Mouse (Mus musculus): ENCODE results near the gene Clrn2. TPM values are rescaled to one million over a fixed set of nuclear protein-coding genes. Genes with fewer than 3 reads are reported as not detected.
A peak's percentile ranks its signal among the peaks of the same experiment; 100 is the strongest.

The Clrn2 gene
- total RNA-seq, 2 experiments from 2014 or later: 0.61 to 1.0 TPM

DNA sequence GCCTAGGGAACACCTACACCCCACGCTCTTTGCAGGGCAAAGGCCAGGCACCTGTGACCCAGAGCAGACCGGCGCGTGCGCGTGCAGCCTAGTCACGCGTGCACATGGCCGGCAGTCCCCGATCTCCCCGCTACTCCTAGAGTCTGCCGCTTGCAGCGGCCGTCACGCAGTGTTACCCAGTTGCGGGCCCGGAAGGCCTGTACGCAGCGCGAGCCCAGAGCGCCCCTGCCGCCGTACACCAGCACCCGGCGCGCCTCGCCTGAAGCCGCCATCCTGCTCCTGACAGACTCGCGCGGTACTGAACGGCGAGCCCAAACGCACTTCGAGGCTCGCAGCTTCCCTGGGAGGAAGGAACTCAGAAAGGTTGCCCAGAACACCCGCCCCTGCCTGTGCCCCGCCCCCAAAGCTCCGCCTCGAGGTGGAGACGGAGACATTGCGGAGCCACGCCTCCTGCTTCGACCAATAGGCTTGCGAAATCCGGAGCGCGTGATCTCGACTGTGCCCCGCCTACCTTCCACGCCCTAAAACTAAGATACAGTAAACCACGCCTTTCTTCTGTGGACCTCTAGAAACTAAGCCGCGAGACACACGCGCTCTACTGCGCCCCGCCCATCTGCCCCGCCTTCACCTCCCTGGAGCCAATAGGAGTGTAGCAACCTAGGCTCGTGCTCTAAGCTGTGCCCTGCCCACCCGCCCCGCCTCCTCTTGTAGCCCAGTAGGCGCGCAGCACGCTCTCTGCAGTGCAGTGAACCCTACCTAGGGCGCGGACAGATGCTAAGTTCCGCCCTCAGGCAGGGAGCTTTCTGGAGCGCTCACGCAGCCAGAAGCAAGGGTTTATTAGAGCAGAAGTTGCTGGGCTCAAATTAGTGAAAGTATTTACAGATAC lies 3.5 kb upstream of the Clrn2 start, which contains the start of gene Qdpr:
Gene Qdpr (minus strand): TSS at position 406 of the 886 bp plus-strand sequence.
- peak; percentile 91 to 97 for DNase-seq (ENCODE audit: low spot score in 2 of 2)

GRCm38 (mm10) chr5:45454456-45454855 lies 905 bp downstream of the Clrn2 start:
- DNase-seq (ENCODE audit: low spot score in 2 of 2): no peak

GRCm38 (mm10) chr5:45472880-45473450 lies 19.4 kb downstream of the Clrn2 start:
- peak in 1 of 2 experiments; percentile 67 for DNase-seq (ENCODE audit: low spot score in 2 of 2)

DNA sequence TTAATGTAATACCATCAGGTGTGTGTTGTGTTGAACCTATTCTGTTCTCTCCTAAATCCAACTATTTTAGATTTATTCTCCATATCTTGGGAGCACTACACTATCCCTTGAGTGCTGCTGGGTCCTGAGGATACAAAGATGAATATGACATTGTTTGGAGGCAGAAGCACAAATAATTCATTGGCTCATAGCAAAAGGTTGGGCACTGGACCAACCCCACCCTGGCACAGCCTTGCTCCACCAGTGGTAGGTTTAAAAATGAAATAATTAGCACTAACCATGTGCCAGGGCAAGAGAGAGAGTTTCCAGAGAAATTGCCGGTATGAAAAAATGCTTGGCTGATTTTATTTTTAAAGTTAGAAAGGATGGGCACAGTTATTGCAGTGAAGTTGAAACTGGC lies 20.0 kb downstream of the Clrn2 start:
- DNase-seq (ENCODE audit: low spot score in 2 of 2): no peak

DNA sequence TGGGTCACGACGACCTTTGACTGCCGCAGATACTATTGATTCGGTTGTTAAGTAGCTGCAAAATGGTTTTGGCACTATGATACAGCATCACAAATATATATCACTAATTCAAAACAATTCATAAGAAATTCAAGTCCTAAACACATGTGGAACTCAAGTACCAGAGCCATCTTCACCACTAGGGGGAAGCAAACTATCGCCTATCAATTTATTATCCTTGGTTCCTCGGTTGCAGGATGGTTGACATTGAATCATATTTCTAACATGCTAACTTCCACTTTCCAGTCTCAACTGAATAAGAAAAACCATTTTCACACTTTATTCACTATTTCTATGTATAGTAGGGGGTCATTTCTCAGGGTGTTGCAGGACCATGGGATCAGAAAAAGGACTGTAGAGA lies 20.7 kb downstream of the Clrn2 start:
- peak; percentile 39 to 87 for DNase-seq (ENCODE audit: low spot score in 2 of 2)

- no peak for DNase-seq (ENCODE audit: low spot score in 2 of 2)
These were observed 21.2 kb downstream of the Clrn2 start for GRCm38 (mm10) chr5:45474758-45475157.

DNA sequence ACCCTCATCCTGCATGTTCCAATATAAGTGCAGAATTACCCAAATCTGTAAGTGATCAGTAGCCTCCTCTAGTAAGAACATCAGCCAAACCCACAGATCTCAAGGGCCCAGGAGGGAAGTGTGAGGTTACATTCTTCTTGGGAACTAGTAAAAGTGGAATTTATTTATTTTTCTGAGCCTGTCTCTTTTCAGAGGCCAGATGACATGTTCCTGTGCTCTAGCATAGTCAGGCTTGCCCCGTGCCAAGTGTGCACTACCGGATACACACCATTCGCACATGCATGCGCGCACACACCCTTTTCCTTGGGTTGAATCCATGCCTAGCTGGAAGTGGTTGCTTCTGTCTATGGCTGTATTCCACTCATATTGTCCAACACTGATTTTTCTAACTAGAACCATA lies 22.2 kb downstream of the Clrn2 start:
- no peak for DNase-seq (ENCODE audit: low spot score in 2 of 2)

DNA sequence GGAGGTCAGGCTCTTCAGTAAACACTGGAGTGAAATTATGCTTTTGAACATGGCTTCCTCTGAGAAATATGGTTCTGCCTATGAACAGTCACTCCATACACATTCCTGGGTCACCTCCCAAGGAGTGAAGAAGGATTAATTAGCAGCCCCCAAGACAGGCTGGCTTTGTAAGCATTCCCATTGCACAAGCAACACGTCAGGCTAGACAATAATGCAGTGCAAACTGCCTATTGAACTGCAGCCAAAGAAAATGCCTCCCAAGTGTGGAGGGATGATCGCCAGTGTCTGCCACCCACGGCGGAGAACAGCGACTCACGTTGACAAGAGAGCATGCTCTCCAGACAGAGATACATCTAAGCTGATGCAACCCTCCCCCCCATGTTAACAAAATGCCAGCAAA lies 22.7 kb downstream of the Clrn2 start:
- peak in 1 of 2 experiments; percentile 61 for DNase-seq (ENCODE audit: low spot score in 2 of 2)

DNA sequence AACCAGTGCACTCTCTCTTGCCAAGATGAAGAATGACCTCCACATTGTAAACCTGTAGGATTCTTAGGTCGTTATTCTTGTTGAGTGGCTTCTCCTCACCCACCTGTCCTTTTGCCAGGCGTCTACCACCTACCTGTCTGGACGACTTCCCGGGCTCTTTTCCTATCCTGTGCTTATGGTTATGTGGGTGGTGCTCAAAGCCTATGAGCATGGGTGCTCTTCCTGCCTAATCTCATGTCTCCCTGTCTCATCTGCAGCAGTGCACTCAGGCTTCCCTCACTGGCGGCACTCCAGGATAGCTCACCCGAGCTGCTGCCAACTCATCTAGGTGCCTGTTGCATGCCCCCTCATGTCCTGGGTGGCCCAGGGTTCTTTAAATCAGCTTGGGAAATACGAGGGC lies 24.1 kb downstream of the Clrn2 start:
- DNase-seq (ENCODE audit: low spot score in 2 of 2): no peak

- no peak for DNase-seq (ENCODE audit: low spot score in 2 of 2)
These were observed 26.5 kb downstream of the Clrn2 start for GRCm38 (mm10) chr5:45480066-45480465.

DNA sequence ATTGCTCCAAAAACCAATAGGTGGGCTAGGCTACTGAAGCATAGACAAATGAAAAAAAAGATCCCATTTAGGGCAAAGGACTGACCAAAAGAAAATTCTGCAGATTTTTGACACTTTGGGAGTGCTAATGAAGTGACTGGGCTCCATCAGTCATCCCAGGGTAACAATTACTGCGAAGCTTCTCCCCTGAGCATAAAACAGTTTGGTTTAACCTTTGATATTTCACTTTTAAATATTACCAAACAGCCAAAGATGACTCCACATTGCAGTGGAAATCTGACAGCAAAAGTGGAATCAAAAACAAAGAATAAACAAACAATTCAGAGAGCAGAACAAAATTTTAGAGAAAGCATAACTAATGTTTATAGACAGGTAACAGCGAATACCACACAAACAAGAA lies 27.6 kb downstream of the Clrn2 start:
- DNase-seq (ENCODE audit: low spot score in 2 of 2): no peak

- DNase-seq (ENCODE audit: low spot score in 2 of 2): no peak
These were observed 29.1 kb downstream of the Clrn2 start for GRCm38 (mm10) chr5:45482607-45483006.

GRCm38 (mm10) chr5:45483654-45484053 lies 30.1 kb downstream of the Clrn2 start:
- no peak for DNase-seq (ENCODE audit: low spot score in 2 of 2)

DNA sequence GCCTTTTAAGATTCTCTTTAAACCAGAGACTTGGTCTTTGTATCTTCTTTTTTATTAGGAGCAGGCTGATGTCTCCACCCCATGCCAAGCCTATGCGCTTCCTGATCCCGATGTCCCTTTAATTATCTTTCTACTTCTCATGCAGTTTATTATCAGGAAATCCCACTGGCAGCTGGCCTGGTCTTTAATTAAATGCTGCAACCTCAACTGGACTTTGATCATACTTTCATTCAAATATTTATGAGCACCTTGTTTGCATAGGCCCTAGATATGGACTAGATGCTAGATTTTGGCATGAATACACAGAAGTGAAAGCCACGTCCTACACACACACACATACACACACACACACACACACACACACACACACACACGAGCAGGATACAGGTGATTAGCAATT lies 38.2 kb downstream of the Clrn2 start:
- no peak for DNase-seq (ENCODE audit: low spot score in 2 of 2)

GRCm38 (mm10) chr5:45493191-45494092 lies 39.9 kb downstream of the Clrn2 start, which contains the start of gene Lap3:
Gene Lap3 (plus strand): TSS chr5:45493374.
- peak; percentile 96 to 98 for DNase-seq (ENCODE audit: low spot score in 2 of 2)

DNA sequence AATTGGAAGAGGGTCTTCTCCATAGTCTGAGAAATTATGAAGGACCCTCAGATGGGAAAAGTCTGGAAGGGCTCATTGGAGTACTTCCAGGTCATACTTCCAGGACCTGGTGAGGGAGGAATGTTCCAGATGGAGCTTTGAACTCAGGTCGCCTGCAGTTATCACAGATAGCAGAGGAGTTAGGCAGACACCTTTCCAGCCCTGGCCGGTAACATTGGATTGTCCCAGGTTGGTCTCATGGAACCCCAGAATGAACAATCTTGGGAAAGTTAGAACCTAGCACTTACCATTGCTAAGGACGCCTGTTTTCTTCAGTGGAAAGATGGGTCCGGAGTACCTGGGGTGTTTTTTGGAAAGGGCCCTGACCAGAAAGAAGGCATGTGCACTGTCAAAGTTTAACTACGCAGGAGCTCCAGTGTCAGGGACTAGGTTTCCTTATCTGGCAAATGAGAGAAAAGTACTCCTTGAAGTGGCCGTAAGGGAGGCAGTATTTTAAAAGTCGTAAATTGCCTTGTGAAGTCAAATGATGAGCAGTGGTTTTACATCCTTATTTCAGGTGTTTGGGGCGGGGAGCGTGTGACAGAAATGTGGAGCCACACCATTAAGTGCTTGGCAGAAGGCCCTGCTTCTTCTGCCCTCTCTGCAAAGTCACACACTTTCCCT lies 40.7 kb downstream of the Clrn2 start:
- DNase-seq (ENCODE audit: low spot score in 2 of 2): no peak

DNA sequence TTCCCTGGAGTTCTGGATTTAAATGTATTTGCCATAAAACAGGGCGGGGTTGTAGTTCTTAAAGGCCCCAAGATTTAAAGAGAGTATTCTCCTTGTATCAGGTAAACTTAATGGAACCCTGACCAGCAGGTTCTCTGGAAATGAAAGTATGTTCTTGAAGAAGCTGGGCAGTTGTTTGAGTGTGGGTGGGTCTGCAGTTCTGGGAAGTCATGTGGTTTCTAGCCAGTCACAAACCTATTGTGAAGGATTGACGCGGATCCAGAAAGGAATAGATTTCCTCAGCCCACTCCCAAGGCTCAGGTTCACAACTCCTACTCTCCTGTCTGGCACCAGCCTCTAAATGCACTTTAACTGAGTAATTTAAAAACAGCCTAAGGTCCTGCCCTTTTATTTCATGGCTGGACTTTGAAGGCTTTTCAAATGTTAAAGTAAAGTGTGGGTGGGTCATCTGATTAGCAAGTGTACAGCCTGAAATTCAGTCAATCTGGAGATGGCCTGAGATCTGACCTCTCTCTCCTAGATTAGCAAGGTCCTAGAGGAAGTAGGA lies 42.0 kb downstream of the Clrn2 start:
- DNase-seq (ENCODE audit: low spot score in 2 of 2): no peak

DNA sequence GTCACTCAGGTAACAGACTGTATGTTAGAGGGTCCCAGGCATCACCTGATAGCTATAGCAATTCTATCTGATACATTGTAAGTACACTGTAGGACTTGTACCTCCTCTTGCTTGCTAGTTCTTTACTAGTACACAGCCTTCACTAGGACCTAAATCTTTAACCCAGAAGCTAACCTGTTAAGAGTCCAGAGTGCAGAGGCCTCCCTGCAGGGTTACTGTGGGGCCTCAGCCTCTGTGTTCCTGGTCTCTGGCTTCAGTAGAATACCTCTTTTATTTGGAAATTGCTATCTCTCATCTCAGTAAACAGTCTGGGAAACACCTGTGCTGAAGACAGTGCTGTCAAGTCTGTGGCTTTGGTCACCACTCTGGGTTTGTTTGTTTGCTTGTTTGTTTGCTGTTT lies 42.5 kb downstream of the Clrn2 start:
- no peak for DNase-seq (ENCODE audit: low spot score in 2 of 2)

DNA sequence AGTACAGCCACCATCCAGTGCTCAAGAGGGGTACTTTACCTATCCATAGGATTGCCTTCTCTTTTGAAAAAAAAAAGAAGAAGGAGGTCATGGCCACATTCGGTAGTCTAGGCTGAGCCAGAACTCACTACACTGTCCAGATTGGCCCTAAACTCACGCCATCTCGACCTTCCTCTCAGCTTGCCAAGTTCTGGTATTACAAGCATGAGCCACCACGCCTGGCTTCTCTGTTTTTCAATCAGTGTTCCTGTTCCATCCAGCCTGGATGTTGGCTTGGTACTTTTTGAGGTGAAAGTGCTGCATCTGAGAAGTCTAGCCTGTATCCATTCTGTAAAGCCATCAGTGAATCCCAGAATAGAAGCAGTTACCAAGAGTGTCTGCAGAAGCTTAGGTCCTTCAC lies 42.9 kb downstream of the Clrn2 start:
- DNase-seq (ENCODE audit: low spot score in 2 of 2): no peak

DNA sequence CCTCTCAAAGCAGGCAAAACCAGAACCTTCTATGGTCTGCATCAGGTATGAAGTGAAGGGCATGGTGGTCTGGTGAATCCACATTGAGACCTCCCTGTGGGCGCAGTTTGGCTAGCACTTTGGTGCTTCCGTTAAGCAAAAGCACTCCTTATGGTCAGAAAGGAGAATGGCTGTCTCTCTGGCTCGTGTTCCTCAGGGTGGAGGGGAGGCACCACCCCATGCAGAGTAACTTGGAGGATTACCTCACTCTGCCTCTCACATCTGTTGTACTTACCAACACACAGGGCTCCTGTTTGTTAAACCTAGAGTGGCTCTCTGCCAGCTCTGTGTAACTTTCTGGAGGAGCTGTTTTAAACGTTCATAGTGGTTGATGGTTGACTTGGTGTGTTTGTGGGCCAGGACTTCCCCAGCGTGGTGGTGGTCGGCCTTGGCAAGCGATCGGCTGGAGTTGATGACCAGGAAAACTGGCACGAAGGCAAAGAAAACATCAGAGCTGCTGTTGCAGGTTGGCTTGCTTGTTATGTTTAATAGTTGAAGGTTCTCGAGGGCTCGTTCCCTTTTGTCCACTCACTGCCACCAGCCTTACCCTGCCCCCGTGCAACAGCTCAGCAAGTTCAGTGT lies 43.5 kb downstream of the Clrn2 start:
- DNase-seq (ENCODE audit: low spot score in 2 of 2): no peak

Data from layer of hippocampus, adult 18-20 months (tissue).